Mouse (Mus musculus) neural tube, embryonic 13.5 days (tissue): ENCODE data around the gene Fam222b. TPM values are rescaled to one million over a fixed set of nuclear protein-coding genes. Genes with fewer than 3 reads are reported as not detected.
A peak's percentile ranks its signal among the peaks of the same experiment; 100 is the strongest.

Experiments used
- ATAC-seq: fragments of 200-750 bp; cut with Nextera tagmentation; 2 replicates; pipeline ENCODE4 v1.8.0; 2017; ENCODE audit warnings: low read depth, mild to moderate bottlenecking, moderate TSS enrichment, moderate library complexity
- H3K27ac ChIP-seq: fragments of 300-500 bp; sonication (generic); replicated peaks from 2 replicates; pipeline ENCODE4 v1.5.1; 2015; ENCODE audit warnings: moderate library complexity, mild to moderate bottlenecking, inconsistent platforms
- H3K27me3 ChIP-seq: fragments of 300-500 bp; sonication (generic); 2 replicates; pipeline ENCODE4 v1.6.1; 2015; ENCODE audit warnings: mild to moderate bottlenecking, inconsistent platforms
- H3K36me3 ChIP-seq: fragments of 300-500 bp; sonication (generic); 2 replicates; pipeline ENCODE4 v1.6.1; 2015; ENCODE audit warnings: mild to moderate bottlenecking, inconsistent platforms
- H3K4me1 ChIP-seq: fragments of 300-500 bp; sonication (generic); replicated peaks from 2 replicates; pipeline ENCODE4 v1.6.1; 2015; ENCODE audit warnings: inconsistent platforms
- H3K4me2 ChIP-seq: fragments of 300-500 bp; sonication (generic); 2 replicates; pipeline ENCODE4 v1.6.1; 2015; ENCODE audit warnings: inconsistent platforms, mild to moderate bottlenecking, moderate library complexity
- H3K4me3 ChIP-seq: fragments of 300-500 bp; sonication (generic); 2 replicates; pipeline ENCODE4 v1.5.1; 2015; ENCODE audit warnings: mild to moderate bottlenecking, inconsistent platforms
- H3K9ac ChIP-seq: fragments of 300-500 bp; sonication (generic); 2 replicates; pipeline ENCODE4 v1.6.1; 2015; ENCODE audit warnings: moderate library complexity, mild to moderate bottlenecking, inconsistent platforms
- H3K9me3 ChIP-seq: fragments of 300-500 bp; sonication (generic); 2 replicates; pipeline ENCODE4 v1.6.1; 2016; ENCODE audit warnings: inconsistent platforms
- WGBS: fragments of 180-500 bp; shearing (Covaris S2); methylation state at CpG from one replicate; pipeline ENCODE4 v1.1.7; 2015; 5-methylcytosine and 5-hydroxymethylcytosine counted together
- polyA plus RNA-seq: library from polyadenylated mRNA; unstranded; fragments of >200 nt; fragmentation: Nextera tagmentation; extraction: Ambion mirVana; gene quantifications from 2 replicates; pipeline ENCODE4 v1.2.1, GENCODE M21; 2015

Fam222b gene
- polyA plus RNA-seq, 1 experiment from 2014 or later = 28.8 TPM

DNA sequence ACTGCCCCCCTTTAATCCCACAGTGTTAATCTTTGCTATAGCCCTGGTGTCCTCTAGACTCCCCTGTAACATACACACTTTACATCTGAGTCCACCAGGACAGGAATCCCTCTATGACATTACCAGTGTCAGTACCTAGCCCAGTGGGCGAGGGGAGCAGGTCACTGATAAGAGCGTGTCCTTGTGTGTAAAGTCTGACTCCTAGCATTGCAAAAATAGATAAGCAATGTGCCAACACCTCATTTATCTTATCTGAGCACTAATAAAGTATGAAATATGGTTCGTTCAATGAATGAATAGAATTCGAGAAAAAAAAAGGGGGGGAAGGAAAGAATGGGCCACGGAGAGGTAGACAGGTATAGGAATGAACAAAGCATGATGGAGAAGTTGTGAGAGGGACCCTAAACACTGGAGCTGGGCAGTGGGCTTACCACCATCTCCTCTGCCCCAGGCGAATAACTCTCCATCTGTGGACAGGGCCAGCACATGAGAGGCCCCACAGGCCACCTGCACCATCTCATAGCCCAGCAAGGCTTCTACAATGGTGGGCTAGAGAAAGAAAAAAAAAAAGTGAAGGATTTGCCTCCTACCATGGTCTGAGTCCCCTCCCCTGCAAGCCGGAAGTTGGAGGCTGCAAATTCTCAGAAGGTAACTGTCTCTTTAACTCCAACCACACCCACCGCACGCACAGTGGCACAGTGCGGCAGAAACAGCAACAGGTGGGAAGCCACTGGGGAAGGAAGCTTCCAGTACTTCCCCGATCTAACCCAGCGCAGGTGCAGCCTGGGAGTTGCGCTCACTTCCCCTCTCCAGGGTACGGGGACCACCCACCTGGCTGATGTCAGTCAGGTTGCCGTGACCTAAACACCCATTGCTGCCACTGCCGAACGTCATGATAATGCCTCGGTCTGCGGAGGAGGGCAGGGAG lies 74.3 kb downstream of the Fam222b start:
- ATAC-seq = no peak
- no peak overlapping the region for H3K27ac ChIP-seq

DNA sequence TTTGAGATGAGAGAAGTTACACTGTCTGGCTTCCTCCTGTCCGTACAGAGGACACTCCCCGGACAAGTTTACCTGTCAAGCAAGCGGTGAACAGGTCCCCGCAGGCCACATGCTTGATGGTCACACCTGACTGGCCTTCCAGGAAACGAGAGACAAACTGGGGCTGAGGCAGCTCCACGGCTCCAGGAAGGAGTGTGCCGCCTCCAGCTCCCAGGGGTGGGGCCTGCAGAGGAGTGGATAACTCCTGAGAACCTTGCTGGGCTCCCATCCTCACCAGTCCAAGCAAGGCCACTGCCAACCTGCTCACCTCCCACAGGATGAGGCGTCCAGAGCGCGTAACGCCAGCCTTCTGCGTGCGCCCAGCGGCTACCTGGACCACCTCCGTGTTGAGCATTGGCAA lies 75.8 kb downstream of the Fam222b start:
- WGBS = 93% methylated on average over 15 of the region's 15 CpGs
- Histone ChIP-seq H3K4me3 (no peak overlapping the region), H3K27me3 (no peaks in the 10 kb centered on the region), H3K9ac (no peak overlapping the region), H3K27ac (no peak overlapping the region), H3K36me3 (no peaks in the 10 kb centered on the region), H3K4me1 (peaks cover 8% of the 10 kb centered on the region), H3K4me2 (no peak overlapping the region), H3K9me3 (no peaks in the 10 kb centered on the region)
- ATAC-seq = no peak

More for the DNA sequence above, 74.3 kb downstream of the Fam222b start:
- H3K9ac ChIP-seq = no peak overlapping the region
- no peak overlapping the region for H3K4me2 ChIP-seq
- WGBS = 57% methylated on average over 19 of the region's 19 CpGs
- H3K27me3 ChIP-seq = no peaks in the 10 kb centered on the region
- H3K4me1 ChIP-seq = peaks cover 9% of the 10 kb centered on the region
- H3K9me3 ChIP-seq = no peaks in the 10 kb centered on the region
- no peaks in the 10 kb centered on the region for H3K36me3 ChIP-seq
- no peak overlapping the region for H3K4me3 ChIP-seq

DNA sequence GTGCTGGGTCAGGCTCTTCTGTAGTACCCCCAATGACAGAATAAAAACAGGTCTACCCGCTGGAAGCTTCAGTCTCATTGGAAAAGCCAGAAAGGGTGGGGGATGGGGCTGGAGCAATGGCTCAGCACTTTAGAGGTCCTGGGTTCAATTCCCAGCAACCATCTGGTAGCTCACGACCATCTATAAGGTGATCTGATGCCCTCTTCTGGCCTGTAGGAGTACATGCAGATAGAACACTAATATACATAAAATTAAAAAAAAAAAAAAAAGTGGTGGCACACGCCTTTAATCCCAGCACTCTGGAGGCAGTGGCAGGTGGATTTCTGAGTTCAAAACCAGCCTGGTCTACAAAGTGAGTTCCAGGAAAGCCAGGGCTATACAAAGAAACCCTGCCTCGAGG lies 76.9 kb downstream of the Fam222b start:
- no peak overlapping the region for H3K9ac ChIP-seq
- no peak for ATAC-seq

DNA sequence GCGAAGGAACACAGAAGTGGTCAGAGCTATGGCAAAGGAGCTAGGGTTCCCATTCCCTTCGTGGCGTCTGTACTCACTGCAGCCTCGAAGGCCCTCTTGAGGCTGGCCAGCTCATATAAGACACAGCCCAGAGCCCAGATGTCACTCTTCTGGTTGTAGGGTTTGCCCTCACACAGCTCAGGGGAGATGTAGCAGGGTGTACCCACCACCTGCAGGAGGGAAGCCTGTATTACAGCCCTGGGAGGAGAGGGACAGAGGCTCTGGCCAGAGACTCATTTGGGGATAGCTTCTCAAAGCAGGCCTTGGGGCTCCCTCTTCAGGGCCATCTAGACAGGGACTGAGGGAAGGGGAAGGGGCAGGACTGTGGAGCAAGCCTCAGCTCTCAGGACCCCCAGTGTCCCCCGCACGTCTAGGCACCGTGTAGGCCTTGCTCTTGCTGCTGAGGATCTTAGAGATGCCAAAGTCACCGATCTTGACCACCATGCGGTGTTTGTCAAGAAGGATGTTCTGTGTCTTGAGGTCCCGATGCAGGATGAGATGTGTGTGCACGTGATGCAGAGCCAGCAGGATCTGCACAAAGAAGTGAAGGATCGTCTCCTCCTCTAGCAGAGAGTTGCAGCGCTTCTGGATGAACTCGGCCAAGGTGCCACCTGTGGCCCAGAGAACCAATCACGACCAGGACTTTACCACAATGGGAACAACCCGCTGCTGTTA lies 77.7 kb downstream of the Fam222b start:
- no peak for ATAC-seq
- no peak overlapping the region for H3K4me3 ChIP-seq
- H3K27ac ChIP-seq = no peak overlapping the region
- H3K9ac ChIP-seq = no peak overlapping the region
- no peaks in the 10 kb centered on the region for H3K27me3 ChIP-seq
- H3K36me3 ChIP-seq = no peaks in the 10 kb centered on the region
- WGBS = 81% methylated on average over 16 of the region's 16 CpGs
- H3K4me1 ChIP-seq = peaks cover 13% of the 10 kb centered on the region
- H3K4me2 ChIP-seq = no peak overlapping the region
- no peaks in the 10 kb centered on the region for H3K9me3 ChIP-seq

More for the DNA sequence above, 76.9 kb downstream of the Fam222b start:
- Histone ChIP-seq H3K4me1 (peaks cover 6% of the 10 kb centered on the region), H3K4me2 (no peak overlapping the region), H3K27me3 (no peaks in the 10 kb centered on the region), H3K36me3 (no peaks in the 10 kb centered on the region), H3K9me3 (no peaks in the 10 kb centered on the region), H3K27ac (no peak overlapping the region), H3K4me3 (no peak overlapping the region)
- 72% methylated on average over 4 of the region's 4 CpGs for WGBS

DNA sequence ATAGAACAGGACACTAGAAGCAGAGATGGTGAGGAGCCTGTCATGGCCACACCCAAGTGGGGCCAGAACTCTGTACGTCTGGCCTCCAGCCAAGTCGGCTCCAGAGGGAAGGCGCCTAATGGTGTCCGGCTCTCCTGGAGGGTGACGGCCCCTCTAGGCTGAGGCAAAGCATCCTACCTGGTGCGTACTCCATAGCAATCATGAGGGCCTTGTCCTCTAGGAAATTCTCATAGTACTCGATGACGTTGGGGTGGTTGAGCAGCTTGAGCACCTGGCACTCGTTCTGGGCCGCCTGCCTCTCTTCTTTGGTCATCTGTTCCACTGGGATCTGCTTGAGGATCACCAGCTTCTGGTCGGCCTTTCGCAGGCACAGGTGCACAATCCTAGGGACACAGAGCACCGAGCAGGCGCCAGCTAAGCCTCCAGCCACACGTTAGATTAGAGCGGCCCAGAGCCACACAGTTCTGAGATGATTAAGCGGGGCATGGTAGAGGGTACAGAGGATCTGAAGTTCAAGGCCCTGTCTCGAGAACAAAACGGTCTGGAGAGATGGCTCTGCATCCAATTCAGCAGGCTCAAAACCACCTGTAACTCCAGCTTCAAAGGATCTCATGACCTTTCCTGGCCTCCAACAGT lies 78.4 kb downstream of the Fam222b start:
- no peak for ATAC-seq
- Histone ChIP-seq H3K4me2 (no peak overlapping the region), H3K27ac (no peak overlapping the region), H3K27me3 (no peaks in the 10 kb centered on the region), H3K36me3 (no peaks in the 10 kb centered on the region), H3K9ac (no peak overlapping the region), H3K4me3 (no peak overlapping the region), H3K9me3 (no peaks in the 10 kb centered on the region), H3K4me1 (peaks cover 18% of the 10 kb centered on the region)
- WGBS = 87% methylated on average over 19 of the region's 19 CpGs

DNA sequence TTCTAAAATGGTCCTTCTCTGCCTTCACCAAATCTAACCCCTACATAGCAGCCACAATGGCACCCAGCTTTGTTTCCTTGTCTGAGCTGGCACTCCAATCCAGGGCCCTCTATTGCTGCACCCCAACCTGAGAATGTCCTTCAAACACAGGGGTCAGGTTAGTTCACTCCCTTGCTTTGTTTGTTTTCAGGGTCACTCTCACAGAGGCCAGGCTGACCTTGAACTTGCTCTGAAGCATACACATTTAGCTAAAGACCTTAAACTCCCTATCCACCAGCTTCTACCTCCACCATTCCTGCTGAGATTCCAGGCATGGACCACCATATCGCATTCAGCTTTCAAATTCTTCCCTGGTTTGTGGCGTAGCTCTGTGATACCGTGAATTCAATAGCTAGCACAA lies 80.0 kb downstream of the Fam222b start:
- no peak for ATAC-seq
- Histone ChIP-seq H3K9ac (no peak overlapping the region), H3K4me2 (no peak overlapping the region), H3K9me3 (no peaks in the 10 kb centered on the region), H3K36me3 (peaks cover 3% of the 10 kb centered on the region), H3K27me3 (no peaks in the 10 kb centered on the region), H3K4me1 (peaks cover 33% of the 10 kb centered on the region), H3K4me3 (no peak overlapping the region), H3K27ac (no peak overlapping the region)
- WGBS = 92% methylated on average over 3 of the region's 3 CpGs

DNA sequence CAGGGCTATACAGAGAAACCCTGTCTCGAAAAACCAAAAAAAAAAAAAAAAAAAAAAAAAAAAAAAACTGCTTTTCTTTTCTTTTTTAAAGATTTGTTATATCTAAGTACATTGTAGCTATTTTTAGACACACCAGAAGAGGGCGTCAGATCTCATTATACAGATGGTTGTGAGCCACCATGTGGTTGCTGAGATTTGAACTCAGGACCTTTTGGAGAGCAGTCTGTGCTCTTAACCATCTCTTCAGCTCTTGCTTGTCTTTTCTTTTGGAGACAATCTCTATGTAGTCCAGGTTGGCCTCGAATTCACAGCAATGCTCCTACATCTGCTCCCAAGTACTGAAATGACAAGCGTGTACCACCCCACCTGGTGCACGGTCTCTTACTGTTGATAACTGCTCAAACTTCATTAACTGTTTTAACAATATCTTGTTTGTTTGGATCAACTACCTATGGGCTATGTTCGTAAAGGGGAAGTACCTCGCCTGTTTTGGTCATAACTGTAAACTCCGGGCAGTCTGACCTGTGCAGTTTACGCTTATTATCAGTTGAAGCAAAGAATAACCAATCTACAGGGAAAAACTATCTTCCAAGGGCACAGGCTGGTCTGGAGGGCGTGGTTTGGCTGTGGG lies 81.4 kb downstream of the Fam222b start:
- Histone ChIP-seq H3K27ac (peak overlapping the region; percentile 50), H3K27me3 (no peaks in the 10 kb centered on the region), H3K4me3 (peak overlapping the region; percentile 52), H3K4me2 (peak overlapping the region; percentile 78), H3K4me1 (peaks cover 47% of the 10 kb centered on the region), H3K9ac (peak overlapping the region; percentile 79; the same call in 1 of the 2 replicates), H3K36me3 (peaks cover 17% of the 10 kb centered on the region), H3K9me3 (no peaks in the 10 kb centered on the region)
- ATAC-seq = no peak
- WGBS = 5% methylated on average over 9 of the region's 10 CpGs

DNA sequence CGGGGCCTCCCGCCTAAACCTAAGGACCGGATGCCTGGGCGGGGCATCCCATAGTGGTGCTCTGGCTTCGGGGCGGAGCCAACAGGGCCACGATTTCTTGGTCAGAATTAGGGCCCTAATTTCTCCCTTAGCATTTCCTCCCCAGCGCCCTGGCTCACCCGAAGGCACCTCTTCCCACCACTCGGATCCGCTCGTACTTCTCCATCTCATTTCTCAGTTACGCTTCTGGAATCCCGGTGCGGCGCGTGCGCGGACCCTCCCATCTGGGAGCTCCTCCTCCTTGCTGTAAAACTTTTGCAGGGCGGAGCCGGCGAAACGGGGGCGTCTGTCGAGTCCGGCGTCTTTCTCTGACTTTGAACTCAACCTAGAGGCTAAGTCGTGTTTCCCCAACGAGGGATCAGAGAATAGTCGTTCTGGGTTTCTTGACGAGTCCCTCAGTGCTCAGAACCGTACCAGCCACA lies 82.0 kb downstream of the Fam222b start, which contains the start of the genes Nek8 and Tlcd1:
TSS of gene Nek8 (minus strand) at position 274 of the 461 bp plus-strand sequence.
TSS of gene Tlcd1 (plus strand) at position 310 of the 461 bp plus-strand sequence.
- H3K9me3 ChIP-seq = no peaks in the 10 kb centered on the region
- H3K4me1 ChIP-seq = peaks cover 52% of the 10 kb centered on the region
- ATAC-seq = peak; percentile 37
- peak within 1 kb of the TSS; percentile 87 for H3K27ac ChIP-seq
- H3K9ac ChIP-seq = peak within 1 kb of the TSS; percentile 79
- peaks cover 22% of the 10 kb centered on the region for H3K36me3 ChIP-seq
- no peaks in the 10 kb centered on the region for H3K27me3 ChIP-seq
- peak within 1 kb of the TSS; percentile 52 for H3K4me3 ChIP-seq
- peak within 1 kb of the TSS; percentile 78 for H3K4me2 ChIP-seq
- under 1% methylated on average over 32 of the region's 32 CpGs for whole genome bisulfite sequencing

DNA sequence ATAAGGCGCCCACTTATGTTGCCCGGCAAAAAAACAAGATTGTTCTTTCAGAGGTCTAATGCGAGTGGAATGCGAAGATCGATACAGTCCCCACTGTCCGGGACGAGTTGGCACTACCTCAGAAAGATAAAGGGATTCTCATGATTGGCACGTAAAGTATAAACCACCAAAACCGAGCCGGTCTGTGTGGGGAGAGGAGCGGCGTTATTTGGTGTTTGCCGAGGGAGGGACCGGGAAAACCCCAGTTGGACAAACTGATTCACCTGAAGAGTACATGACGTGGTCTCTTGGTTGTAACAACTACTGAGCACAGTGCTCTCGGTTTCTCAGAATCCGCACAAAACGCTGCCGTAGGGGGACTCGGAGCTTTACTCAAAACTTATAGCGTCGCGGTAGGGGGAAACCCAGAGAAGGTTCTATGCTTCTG lies 82.5 kb downstream of the Fam222b start:
- peak overlapping the region; percentile 79 for H3K9ac ChIP-seq
- peak overlapping the region; percentile 78 for H3K4me2 ChIP-seq
- peaks cover 27% of the 10 kb centered on the region for H3K36me3 ChIP-seq
- peak overlapping the region; percentile 52 for H3K4me3 ChIP-seq
- H3K27me3 ChIP-seq = no peaks in the 10 kb centered on the region
- peak overlapping the region; percentile 50 for H3K27ac ChIP-seq
- WGBS = 1% methylated on average over 23 of the region's 23 CpGs
- ATAC-seq = no peak
- peaks cover 57% of the 10 kb centered on the region for H3K4me1 ChIP-seq
- no peaks in the 10 kb centered on the region for H3K9me3 ChIP-seq

DNA sequence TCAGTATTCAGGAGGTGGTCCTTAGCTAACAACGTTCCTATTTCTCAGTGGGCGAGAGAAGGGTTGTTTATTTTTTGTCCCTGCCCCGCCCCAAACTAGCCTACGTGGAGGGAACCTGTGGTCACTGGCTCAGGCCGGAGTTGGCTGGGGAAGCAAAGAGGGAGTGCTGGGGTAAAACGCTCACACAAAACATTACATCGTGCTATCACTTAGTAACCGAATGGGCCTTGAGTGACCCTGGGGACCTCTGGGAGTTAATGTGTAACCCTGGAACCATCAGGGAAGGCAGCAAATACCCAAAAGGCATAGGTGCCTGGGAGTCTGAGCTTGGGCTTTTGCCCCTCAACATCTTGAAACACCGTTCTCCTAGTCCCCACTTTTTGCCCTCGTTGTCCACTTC lies 83.0 kb downstream of the Fam222b start:
- H3K27ac ChIP-seq = peak overlapping the region; percentile 87
- H3K9me3 ChIP-seq = no peaks in the 10 kb centered on the region
- H3K4me1 ChIP-seq = peaks cover 62% of the 10 kb centered on the region
- H3K9ac ChIP-seq = peak overlapping the region; percentile 79
- no peak for ATAC-seq
- peaks cover 28% of the 10 kb centered on the region for H3K36me3 ChIP-seq
- H3K4me3 ChIP-seq = peak overlapping the region; percentile 52
- under 1% methylated on average over 10 of the region's 10 CpGs for WGBS
- peak overlapping the region; percentile 78 for H3K4me2 ChIP-seq
- H3K27me3 ChIP-seq = no peaks in the 10 kb centered on the region
